Mouse (Mus musculus) liver, embryonic 11.5 days (tissue): Measurements from ENCODE around the gene Wrnip1. TPM values are rescaled to one million over a fixed set of nuclear protein-coding genes. Genes with fewer than 3 reads are reported as not detected.
"Not testable (repeated sequence)": the region's sequence is repeated elsewhere in the genome, so short reads cannot be mapped to it uniquely, and the experiment has no call there.

Experiments
- ATAC-seq: fragments of 200-750 bp; cut with Nextera tagmentation; replicated peaks from 2 replicates; pipeline ENCODE4 v1.8.0; 2017; ENCODE audit warnings: moderate number of reproducible peaks, mild to moderate bottlenecking, moderate TSS enrichment, moderate library complexity; ENCODE audit not compliant: low FRiP score
- DNase-seq: peaks from one replicate; pipeline ENCODE4 v3.0.0-alpha.2; 2017; ENCODE audit warnings: low spot score
- H3K27ac ChIP-seq: fragments of 300-500 bp; sonication (generic); 2 replicates; pipeline ENCODE4 v1.5.1; 2014; ENCODE audit warnings: mild to moderate bottlenecking, low read depth, low read length, control low read depth
- H3K27me3 ChIP-seq: fragments of 300-500 bp; sonication (generic); replicated peaks from 2 replicates; pipeline ENCODE4 v1.6.1; 2014; ENCODE audit warnings: low read length, mixed read lengths; ENCODE audit not compliant: control insufficient read depth, insufficient read depth
- H3K36me3 ChIP-seq: fragments of 300-500 bp; sonication (generic); 2 replicates; pipeline ENCODE4 v1.6.1; 2014; ENCODE audit warnings: mild to moderate bottlenecking, low read length, moderate library complexity, mixed read lengths; ENCODE audit not compliant: control insufficient read depth, insufficient read depth
- H3K4me1 ChIP-seq: fragments of 300-500 bp; sonication (generic); replicated peaks from 2 replicates; pipeline ENCODE4 v1.6.1; 2014; ENCODE audit warnings: low read length, mixed read lengths; ENCODE audit not compliant: control insufficient read depth, insufficient read depth
- H3K4me2 ChIP-seq: fragments of 300-500 bp; sonication (generic); 2 replicates; pipeline ENCODE4 v1.6.1; 2014; ENCODE audit warnings: mild to moderate bottlenecking, control low read depth, moderate library complexity
- H3K4me3 ChIP-seq: fragments of 300-500 bp; sonication (generic); 2 replicates; pipeline ENCODE4 v1.5.1; 2014; ENCODE audit warnings: low read depth, low read length, control low read depth
- H3K9ac ChIP-seq: fragments of 300-500 bp; sonication (generic); 2 replicates; pipeline ENCODE4 v1.6.1; 2014; ENCODE audit warnings: low read depth, low read length, control low read depth
- H3K9me3 ChIP-seq: fragments of 300-500 bp; sonication (generic); 2 replicates; pipeline ENCODE4 v1.6.1; 2016; ENCODE audit warnings: low read length, inconsistent platforms, mixed read lengths; ENCODE audit not compliant: control insufficient read depth
- WGBS: fragments of 180-500 bp; shearing (Covaris S2); extraction: QIAGEN DNeasy Blood & Tissue Kit; methylation state at CpG from one replicate; pipeline ENCODE4 v1.1.7; 2014; 5-methylcytosine and 5-hydroxymethylcytosine counted together
- polyA plus RNA-seq: library from polyadenylated mRNA; unstranded; fragments of >200 nt; fragmentation: Nextera tagmentation; extraction: Ambion mirVana; gene quantifications from 2 replicates; pipeline ENCODE4 v1.2.1, GENCODE M21; 2014

Wrnip1 gene
- polyA plus RNA-seq, 1 experiment from 2014 or later: 19.9 TPM

- 52% methylated on average over 2 of the region's 2 CpGs for WGBS
Observed at GRCm38 (mm10) chr13:32867030-32867429, 65.2 kb downstream of the Wrnip1 start.

DNA sequence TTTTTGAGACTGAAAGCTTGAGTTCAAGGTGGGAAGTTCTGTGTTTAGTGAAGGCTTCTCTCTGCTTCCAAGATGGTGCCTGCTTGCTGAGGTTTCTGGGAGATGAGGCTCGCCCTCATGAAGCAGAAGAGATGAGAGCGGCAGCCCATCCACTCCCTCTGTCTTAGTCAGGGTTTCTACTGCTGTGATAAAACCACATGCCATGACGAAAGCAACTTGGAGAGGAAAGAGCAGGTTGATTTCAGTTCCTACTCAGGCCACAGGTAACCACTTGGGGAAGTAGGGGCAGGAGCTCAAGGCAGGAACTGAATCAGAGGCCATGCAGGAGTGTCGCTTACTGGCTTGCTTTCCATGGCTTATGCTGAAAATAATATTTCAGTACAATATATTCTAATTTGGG lies 66.4 kb downstream of the Wrnip1 start:
- WGBS: 73% methylated on average over 4 of the region's 4 CpGs
- not testable (repeated sequence) for H3K9ac ChIP-seq, H3K4me2 ChIP-seq, H3K36me3 ChIP-seq, H3K4me3 ChIP-seq, H3K9me3 ChIP-seq, ATAC-seq, H3K4me1 ChIP-seq, DNase-seq, H3K27ac ChIP-seq, H3K27me3 ChIP-seq

More at GRCm38 (mm10) chr13:32867030-32867429, 65.2 kb downstream of the Wrnip1 start:
- no peaks in the 10 kb centered on the region for H3K9me3 ChIP-seq
- H3K4me3 ChIP-seq: no peak overlapping the region
- no peak overlapping the region for H3K4me2 ChIP-seq
- no peak overlapping the region for H3K27ac ChIP-seq
- H3K27me3 ChIP-seq: no peaks in the 10 kb centered on the region
- no peak overlapping the region for H3K9ac ChIP-seq
- H3K4me1 ChIP-seq: no peaks in the 10 kb centered on the region
- ATAC-seq (no peak), DNase-seq (no peak)
- no peaks in the 10 kb centered on the region for H3K36me3 ChIP-seq

DNA sequence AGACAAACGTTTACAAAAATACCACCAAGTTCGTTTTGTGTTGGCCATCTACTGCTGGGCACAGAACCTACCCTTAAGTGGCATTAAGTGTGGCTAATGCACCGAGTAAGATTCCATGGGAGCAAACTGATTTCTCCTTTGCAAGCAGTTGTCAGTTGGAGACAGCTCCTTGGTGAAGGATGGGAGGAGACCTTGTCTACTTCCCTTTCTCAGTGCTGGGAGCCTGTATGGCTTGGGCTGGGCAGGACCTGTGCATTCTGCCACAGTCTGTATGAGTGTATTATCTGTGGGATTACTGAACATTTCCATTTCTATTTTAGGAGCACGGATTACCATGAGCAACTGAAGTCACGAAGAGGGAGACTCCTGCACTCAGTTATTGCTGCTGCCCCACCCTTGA lies 67.0 kb downstream of the Wrnip1 start:
- ATAC-seq (no peak), DNase-seq (no peak)
- Histone ChIP-seq H3K4me1 (no peaks in the 10 kb centered on the region), H3K4me2 (no peak overlapping the region), H3K36me3 (no peaks in the 10 kb centered on the region), H3K27me3 (no peaks in the 10 kb centered on the region), H3K4me3 (no peak overlapping the region), H3K9me3 (no peaks in the 10 kb centered on the region), H3K27ac (no peak overlapping the region), H3K9ac (no peak overlapping the region)
- WGBS: 55% methylated on average over 5 of the region's 5 CpGs

Other genes with a start within 250 kb of the Wrnip1 start
- gene Mylk4, start 18.1 kb upstream of the Wrnip1 start, polyA plus RNA-seq: 0.10 and 0.12 TPM in 2 replicates
- not detected in 2 replicates for gene D930007J09Rik, start 811 bp downstream of the Wrnip1 start, polyA plus RNA-seq
- gene Serpinb1a, start 49.1 kb downstream of the Wrnip1 start, polyA plus RNA-seq: 10.1 and 11.0 TPM in 2 replicates
- gene Serpinb1c, start 96.2 kb downstream of the Wrnip1 start, polyA plus RNA-seq: 0.18 TPM in 1 of 2 replicates, not detected in the other
- gene Serpinb6b, start 163.2 kb downstream of the Wrnip1 start, polyA plus RNA-seq: 3.8 and 6.4 TPM in 2 replicates
- 3.2 and 3.4 TPM in 2 replicates for gene Serpinb9, start 201.2 kb downstream of the Wrnip1 start, polyA plus RNA-seq
- not detected in 2 replicates for gene Serpinb9b, start 225.4 kb downstream of the Wrnip1 start, polyA plus RNA-seq